Mouse (Mus musculus) cerebellum, adult 9-10 months (tissue): ENCODE measurements around the gene Grin2c.

Source experiments
- DNase-seq: peaks from one replicate; pipeline ENCODE4 v3.0.0; 2022

The Grin2c gene

DNA sequence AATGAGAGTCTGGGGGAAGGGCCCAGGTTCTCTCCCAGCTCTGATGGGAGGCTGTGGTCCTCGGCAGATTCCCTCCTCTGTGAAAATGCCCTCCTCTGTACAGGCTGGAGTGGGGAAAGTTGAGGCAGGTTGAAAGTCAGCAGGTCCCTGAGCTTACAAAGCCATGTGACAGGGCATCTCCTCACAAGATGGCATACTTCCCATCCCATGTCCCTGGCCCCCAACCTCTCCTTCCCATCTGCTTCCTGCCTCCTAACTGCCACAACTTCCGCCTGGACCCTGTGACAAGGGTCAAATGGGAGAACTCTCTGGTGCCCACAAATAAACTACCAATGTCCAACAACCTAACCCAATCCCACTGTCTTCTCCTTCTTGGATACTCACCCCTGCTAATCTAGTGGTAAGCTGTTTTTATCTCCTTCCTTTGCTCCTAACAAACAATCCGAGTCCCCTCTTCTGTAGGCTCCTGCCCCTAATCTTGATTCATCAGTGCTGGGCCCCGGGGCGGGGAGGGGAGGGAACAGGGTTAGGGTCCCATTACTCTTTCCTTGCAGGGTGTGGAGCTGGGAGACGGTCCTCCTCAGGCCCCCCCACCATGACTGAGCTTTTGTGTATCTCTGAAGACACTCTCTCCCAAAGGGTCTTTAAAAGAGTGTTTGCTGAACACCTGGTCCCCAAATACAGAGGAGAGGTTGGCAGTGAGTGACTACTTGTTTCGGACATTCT, 2.7 kb downstream of the Grin2c start:
- peak; percentile 81 for DNase-seq

DNA sequence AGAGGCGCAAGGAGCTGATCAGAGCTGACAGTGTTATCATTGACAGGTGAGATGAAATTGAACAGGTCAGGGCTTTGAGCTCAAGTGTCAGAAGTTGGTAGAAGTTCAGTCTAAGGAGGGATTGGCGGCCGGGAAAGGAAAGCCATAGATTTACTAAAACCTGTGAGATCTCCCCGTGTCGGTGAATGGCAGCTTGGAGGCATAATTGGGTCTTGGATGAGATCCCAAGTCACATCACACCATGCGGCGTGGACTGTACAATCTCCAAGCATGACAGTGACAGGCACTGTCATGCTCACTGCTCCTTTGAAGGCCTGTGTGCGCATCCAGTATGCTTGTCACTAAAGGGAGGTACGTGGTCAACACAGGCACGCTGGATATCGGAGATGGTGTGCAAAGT, 4.1 kb downstream of the Grin2c start:
- peak; percentile 84 for DNase-seq

DNA sequence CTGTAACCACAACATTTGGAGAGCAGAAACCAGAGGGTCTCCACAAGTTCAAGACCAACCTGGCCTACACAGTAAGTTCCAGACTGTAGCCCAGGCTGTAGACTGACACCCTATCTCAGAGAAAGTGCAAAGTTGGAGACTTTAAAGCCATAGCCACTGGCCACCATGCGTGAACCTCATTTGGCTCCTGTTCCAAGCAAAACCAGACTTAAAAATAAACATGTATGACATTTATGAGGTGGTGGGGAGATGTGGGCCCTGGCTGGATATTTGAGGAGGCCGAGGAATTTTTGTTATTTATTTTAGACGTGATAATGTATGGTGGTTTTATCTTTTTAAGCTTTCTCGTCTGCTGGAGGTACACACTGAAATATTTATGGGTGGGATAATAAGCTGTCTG, 7.9 kb downstream of the Grin2c start:
- DNase-seq: no peak

DNA sequence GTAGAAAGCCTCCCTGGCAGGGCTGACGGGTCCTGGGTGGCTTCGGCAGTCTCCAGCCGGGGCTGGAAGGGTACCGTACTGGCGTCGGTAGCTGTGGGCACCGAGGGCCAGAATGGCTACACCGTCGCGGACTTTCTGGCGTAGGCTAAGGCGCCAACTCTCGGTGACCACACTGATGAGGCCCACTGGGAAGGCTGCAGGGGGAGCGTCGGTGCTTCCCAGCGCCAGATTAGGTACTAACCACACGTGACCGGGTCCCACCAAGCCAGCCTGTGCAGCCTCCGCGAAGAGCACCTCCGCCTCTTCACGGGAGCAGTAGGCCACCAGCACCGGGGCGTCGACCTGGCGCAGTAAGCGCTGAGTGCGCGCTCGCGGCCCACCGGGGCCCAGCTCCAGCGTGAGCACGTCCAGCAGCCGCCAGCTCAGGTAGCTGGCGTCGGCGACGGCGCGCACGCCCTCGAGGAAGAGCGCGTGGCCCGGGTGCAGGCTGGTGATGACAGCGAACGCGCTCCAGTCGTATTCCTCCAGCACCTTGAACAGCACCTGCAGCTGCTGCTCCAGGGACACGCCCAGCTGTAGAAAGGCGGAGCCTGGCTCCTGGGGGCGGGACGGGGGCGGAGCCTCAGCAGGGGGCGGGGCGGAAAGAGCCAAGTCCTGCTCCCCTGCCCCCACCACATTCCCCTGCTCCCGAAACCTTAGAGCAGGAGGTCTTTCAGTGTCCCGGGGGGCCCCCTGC, 9.1 kb downstream of the Grin2c start:
- DNase-seq: no peak

DNA sequence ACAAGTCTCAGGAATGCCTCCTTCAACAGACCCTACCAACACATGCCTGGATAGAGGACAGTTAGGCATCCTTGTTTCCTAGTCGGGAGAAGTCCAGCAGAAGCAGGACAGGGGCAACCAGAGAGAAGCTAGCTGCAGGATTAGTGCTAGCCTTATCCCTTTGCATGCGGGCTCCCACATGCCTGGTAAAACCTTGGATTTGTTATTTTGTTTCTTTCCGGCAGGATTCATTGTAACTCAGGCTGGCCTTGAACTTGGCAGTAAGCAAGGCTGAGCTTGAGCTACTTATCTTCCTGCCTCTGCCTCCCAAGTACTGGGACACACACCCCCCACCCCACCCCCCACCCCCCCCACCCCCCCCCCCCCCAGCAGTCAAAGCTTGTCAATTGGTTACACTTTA, 15.8 kb downstream of the Grin2c start:
- no peak for DNase-seq

DNA sequence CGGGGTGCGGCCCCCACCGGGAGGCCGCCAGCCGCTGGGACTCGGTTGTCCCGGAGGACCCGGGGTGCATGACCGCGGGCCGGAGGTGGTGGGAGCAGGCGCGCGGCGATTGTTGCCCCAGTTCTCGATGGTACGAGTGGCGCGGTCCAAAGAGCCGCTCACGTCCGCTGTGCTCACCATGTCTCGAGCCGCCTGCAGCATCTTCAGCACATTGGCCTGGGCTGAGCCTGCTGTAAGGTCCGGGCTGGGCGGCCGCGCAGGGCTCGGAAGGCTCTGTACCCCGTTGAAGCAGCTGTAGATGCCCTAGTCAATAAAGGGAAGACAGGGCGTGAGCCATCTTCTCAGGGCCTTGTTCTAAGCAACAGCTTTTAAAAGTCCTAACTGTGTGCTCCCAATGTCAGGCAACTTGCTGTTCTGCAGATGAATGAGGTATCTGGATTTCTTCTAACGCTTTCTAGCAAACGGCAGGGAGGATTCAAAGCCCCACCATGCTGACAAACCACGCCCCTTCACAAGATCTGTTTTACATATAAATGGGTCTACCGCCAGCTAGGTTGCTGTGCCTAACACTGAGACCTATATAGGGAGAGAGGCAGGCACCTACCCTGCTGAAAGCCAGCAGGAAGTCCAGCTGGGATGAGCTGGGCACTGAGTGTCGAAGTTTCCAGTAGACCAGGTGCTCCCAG, 16.5 kb downstream of the Grin2c start:
- DNase-seq: no peak

DNA sequence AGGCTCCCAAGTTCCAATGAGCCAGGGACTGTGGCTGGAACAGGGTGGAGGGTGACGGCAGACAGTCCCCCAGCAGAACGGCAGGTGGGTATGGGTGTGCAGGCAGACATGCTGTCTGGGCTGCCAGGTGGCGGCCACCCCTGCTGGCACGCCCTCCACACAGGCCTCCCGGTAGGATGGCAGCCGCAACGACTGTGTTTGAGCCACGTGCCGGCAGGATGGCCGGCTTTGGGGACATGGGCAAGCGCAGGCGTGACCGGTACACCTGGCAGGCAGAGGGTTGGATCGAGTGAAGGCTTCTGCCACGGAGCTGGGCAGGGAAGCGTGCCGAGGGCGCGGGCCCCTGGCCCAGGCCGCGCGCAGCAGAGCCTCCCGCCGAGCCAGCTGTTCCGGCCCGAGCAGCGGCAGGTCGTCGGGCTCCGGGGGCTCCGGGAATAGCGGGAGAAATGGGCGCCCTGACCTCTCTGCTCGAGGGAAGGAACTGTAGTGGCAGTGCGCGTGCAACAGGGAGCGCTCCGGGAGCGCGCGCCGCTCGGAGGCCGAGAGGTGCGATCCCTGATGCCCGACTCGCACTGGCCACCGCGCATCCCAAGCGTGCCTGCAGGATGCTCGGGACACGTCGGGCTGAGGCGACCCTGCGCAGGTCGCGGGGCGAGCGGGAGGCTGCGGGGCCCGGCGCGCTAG, 17.2 kb downstream of the Grin2c start:
- DNase-seq: no peak

DNA sequence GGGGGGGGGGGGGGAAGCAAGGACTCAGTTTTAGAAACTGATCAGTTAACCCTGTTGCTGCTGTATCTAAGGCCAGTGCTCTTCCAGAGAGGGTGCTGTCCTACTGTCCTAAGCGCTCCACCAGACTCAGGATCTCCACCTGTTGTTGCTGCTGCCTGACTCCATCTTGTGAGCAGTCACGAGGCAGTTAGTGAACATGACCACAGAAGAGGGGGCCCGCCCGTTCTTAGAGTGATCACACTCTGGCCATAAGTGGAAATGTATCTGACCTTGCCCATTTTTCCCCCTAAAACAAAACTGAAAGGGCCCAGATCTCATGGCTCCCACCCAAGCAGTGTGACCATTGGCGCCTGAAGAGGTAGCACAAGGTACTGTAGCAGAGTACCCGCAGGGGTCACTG, 19.1 kb downstream of the Grin2c start:
- DNase-seq: no peak

DNA sequence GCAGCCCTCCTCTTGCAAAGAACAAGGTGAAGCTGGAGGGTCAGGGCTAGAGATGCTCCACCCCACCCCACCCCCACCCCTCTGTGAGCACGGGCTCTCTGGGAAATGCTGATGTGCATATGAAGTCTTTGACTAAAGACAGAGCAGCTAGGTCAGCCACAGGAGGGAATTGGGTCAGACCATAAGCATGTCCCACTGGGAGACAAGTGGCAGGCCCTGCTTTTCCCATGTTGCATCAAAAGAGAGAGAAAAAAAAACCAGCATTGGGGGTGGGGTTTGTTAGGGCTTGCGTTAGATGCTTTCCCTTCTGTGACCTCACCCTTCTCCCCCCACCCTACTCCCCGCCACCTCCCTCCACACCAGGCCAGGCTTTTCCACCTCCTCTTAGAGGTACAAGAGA, 19.8 kb downstream of the Grin2c start:
- DNase-seq: no peak

DNA sequence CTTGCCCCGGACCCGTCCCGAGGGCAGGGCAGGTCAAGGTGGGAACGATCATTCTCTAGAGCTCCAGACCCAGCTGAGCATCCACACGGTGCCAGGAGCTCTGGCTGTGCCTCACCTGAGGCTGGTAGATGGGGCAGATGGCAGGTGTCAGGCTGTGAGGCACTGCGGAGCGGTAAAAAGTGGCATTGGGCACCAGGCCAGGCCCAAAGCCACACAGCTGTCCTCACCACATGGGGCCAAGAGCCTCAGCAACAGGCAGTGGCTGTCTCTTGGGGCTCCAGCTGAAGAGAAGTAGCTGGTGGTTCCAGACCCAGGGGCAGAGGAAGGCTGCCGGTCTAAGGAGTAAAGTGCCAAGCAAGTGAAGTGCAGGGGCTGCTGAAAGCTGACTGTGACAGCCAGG, 20.7 kb downstream of the Grin2c start:
- DNase-seq: peak; percentile 80

DNA sequence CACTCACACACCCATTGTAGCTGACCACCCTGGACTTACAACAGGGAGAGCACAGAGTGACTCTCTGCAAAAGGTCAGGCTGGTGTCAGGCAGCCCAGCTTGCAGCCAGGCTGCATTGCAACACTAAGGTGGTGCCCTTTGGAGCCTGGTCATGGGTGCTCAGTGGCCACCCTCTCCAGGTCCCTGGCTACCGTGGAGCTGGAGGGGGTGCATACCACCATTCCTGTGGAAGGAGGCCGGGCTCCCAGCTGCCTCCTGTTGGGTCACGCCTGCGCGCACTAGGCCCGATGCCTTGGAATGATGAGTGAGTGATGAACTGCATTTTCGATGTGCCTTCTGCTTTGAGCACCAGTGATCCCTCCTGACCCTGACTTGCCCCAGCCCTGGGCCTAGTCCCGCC, 22.2 kb downstream of the Grin2c start:
- DNase-seq: no peak

DNA sequence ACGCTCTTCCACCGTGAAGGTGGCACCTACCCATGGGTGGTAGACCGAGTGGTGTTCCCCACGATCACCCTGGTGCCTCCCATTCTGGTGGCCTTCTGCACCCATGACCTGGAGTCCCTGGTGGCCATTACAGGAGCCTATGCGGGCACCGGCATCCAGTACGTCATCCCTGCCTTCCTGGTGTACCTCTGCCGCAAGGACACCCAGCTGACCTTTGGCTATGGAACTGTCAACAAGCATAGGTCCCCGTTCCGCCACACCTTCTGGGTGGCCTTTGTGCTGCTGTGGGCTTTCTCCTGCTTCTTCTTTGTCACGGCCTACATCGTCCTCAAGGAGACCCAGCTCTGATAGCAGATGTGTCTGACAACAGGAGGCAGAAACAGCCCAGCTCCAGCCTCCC, 23.3 kb downstream of the Grin2c start:
- DNase-seq: no peak

DNA sequence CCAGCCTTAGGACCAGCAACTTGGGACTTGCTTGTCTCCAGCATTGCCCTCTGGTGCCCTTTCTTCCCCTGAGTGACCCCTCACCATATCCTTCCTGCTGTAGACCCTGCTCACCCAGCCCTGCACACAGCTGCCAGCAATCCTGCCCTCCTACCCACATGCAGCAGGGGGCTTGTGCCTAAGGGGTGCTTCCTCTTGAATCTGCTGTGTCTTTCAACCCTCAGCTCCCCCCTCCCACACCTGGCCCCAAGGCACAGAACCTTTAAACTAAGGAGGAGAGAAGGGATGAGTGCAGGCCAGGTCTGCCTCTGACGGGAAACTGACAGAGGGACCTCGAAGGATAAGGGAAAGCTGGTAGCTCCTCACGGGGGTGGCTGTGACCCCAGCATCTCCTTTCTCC, 24.3 kb downstream of the Grin2c start:
- DNase-seq: no peak

DNA sequence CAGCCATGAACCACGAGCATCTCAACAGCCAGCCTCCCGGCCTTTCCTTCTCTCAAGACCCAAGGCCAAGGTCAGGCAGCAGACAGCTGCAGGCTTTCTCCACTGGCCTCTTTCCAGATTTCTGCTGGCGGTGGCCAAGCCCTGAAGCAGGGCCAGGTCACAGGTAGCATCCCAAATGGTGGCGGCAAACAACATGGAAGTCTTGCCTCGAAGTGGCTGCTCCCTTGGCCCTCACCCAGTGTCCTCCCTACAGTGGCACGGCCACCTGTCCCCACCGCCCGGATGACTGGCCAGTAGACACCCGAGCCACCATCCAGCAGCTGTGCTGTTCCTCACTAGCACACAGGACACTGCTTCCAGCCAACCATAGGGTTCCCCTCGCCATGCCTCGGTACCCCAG, 25.6 kb downstream of the Grin2c start:
- no peak for DNase-seq

DNA sequence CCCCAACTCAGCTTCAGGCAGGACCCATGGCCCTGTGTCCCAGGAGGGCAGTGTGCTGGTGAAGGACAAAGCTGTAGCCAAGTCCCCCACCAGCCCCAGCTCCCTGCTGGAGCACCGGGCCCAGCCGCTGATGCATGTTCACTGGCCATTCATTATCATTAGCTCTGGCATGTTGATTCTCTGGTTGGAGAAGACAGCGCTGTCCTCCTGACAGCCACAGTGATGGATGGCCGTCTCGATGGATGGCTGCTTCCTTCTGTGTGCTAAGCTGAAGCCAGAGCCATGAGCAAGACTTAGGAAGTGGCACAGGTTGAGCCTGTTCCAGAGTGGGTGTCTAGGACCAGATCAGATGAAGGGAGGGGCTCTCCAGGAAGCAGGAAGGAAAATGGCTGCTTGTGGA, 30.5 kb downstream of the Grin2c start:
- DNase-seq: no peak

DNA sequence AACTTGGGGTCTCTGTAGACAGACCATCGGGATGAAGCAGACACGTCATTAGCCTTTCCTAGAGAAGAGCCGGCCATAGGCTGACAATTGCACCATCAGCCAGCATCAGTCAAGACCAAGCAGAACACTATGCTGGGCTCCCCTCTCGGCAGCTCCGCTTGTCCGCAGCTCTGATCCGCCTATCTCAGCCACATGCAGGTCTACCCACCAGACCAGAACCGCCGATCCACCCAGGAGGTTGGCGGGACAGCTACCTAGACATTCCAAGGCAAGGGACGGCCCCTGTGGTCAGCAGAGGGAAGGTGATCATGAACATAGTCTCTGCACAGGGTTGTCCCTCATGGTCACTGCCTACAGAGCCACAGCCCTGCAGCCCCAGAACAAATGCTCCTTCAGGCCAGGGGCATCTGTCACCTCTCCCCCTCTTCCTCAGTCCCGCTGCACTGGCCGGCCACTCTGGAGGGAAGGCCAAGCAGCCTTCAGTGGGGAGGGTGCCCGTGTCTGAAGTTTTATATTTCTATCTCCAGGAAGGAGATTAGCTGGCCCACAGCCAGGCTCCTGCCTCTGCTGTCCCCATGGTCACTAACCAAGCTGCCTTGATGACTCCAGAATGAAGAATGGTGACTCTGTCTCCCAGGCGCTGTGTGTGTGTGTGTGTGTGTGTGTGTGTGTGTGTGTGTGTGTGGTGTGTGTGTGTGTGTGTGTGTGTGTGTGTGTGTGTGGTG, 32.6 kb downstream of the Grin2c start:
- no peak for DNase-seq

DNA sequence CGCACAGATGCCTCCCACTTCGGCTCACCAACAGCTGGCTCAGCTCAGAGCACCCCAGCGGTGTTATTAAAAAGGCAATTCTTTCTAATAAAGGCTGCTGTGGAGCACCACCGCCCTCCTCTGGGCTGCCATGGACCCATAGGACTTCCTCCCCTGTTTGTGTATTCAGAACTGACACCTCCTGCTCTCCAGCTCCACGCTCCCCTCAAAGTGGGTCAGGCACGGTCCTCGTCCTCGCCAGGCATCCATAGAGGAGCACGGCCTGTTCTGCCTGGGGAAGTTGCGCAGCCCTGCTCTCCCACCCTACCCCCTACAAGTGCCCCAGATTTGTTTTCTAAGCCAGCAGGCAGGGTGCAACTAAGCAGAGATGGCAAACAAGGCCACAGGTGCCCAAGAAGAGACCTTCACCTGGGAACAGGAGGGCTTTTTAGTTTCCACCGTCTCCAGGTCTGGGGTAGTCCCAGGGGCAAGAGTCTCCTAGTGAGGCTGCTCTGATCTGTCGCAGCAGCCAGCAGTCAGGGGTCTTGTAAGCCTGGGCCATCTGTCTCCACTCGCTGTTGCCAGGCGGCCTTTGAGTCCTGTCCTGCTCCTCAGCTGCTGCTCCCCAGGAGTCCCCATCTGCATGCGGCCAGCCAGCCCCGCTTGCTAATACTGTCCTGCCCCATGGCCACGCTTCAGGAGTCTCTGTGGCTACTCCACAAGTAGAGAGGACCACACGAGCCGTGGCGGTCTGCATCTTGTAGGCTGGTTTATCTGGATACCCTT, 33.3 kb downstream of the Grin2c start:
- DNase-seq: no peak

DNA sequence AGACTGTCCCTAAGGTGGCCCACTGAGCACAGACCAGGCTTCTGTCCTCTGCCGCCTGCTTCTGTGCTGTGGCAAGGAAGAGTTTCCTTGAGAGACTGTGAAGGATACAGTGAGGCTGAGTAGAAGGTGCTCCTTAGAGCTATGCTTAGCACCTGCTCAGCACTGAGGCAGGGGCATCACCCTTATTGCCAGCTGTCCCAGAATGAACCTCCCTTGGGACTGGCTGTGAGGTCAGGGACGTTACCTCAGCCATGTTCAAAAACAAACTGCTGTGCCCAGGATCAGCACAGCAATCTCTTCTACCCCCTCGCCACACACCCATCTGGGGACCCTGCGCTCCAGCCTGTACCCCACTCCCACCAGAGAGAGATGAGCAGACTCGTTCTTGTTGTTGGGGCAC, 34.2 kb downstream of the Grin2c start:
- no peak for DNase-seq

DNA sequence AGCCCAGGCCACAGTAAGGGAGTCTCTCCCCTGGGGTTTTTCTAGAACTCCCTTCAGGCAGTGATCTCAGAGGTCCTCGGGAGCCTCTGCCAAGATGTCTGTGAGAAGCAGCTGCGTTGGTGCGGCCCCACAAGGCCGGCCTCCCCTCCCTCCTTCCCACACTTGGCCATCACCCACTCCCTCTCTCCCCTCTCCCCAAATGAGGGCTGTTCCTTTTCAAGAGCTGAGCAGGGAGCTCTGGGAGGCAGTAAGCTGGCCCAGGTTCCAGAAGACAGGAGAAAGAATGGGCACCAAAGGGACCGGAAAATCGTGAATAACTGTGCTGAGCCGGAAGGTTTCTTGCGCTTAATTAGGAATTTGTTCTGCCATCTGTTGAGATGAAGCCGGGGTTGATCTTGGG, 35.1 kb downstream of the Grin2c start:
- no peak for DNase-seq

DNA sequence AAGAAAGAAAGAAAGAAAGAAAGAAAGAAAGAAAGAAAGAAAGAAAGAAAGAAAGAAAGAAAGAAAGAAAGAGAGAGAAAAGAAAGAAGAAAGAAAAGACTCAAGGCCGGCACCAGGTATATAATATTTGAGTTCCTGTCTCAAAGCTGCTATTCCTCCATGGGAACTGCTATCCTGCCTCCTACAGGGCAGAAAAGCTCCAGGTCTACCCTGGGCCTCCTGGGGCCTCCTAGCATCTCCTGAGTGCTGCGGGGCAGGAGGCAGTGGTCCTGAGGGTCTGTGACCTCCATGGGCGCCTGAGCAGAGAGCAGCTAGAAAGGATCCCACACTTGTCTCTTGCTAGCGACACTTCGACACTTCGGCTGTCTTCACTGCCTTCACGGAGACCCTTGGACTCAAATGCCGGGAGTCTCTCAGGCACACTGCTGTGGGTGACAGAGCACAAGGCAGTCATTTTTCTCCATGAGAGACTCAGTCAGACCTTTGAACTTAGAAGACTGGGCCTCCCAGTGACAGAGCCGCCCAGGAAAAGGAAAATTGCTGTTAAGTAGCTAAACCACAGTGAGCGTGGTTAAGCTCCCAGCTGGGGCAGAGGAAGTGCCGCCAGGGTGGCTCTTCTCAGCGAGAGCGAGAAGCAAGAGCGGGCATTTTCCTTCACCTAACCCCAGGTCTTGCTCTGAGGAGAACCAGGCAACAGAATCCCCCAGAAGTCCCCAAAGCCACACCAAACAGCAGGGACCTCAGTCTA, 35.7 kb downstream of the Grin2c start:
- no peak for DNase-seq
